Mouse (Mus musculus) thymus, adult 2 months (tissue): ENCODE measurements around the gene Ttf2. TPM values are rescaled to one million over a fixed set of nuclear protein-coding genes. Genes with fewer than 3 reads are reported as not detected.

ENCODE experiments used
- DNase-seq: peaks from one replicate; pipeline ENCODE4 v3.0.0; 2021
- H3K27ac ChIP-seq: fragments of 200-500 bp; 2 replicates; pipeline ENCODE4 v1.5.1; 2012; ENCODE audit warnings: low read length, control low read depth; ENCODE audit not compliant: control insufficient read depth, insufficient read depth
- H3K27me3 ChIP-seq: fragments of 200-500 bp; 2 replicates; pipeline ENCODE4 v1.6.1; 2012; ENCODE audit warnings: mild to moderate bottlenecking, low read length, moderate library complexity, mixed read lengths; ENCODE audit not compliant: control insufficient read depth, insufficient read depth
- H3K36me3 ChIP-seq: fragments of 200-500 bp; 2 replicates; pipeline ENCODE4 v1.6.1; 2012; ENCODE audit warnings: mild to moderate bottlenecking, low read length, moderate library complexity; ENCODE audit not compliant: control insufficient read depth, insufficient read depth
- H3K4me1 ChIP-seq: fragments of 200-500 bp; replicated peaks from 2 replicates; pipeline ENCODE4 v1.6.1; 2012; ENCODE audit warnings: low read length; ENCODE audit not compliant: control insufficient read depth, insufficient read depth
- H3K4me3 ChIP-seq: fragments of 200-500 bp; 2 replicates; pipeline ENCODE4 v1.5.1; 2012; ENCODE audit warnings: mild to moderate bottlenecking, low read length, control low read depth, moderate library complexity; ENCODE audit not compliant: control insufficient read depth, insufficient read depth
- CTCF ChIP-seq: fragments of 200-500 bp; IDR thresholded peaks from 2 replicates; pipeline ENCODE4 v1.5.1; 2012; ENCODE audit warnings: mild to moderate bottlenecking, control low read depth, low read length, moderate library complexity, borderline replicate concordance; ENCODE audit not compliant: control insufficient read depth, poor library complexity, insufficient read depth; ENCODE audit errors: extremely low read depth
- POLR2A ChIP-seq: fragments of 200-500 bp; IDR thresholded peaks from 2 replicates; pipeline ENCODE4 v1.6.1; 2012; ENCODE audit warnings: mild to moderate bottlenecking, low read length, control low read depth, moderate library complexity; ENCODE audit not compliant: control insufficient read depth, poor library complexity, insufficient read depth; ENCODE audit errors: extremely low read depth
- WGBS: fragments of 180-500 bp; shearing (Covaris S2); methylation state at CpG from one replicate; pipeline ENCODE4 v1.1.7; 2018; 5-methylcytosine and 5-hydroxymethylcytosine counted together
- polyA plus RNA-seq: library from polyadenylated mRNA; depleted of rRNA; stranded (reverse); fragments of >200 nt; gene quantifications from 2 replicates; pipeline ENCODE4 v1.2.3, GENCODE M21; 2012

The Ttf2 gene
- polyA plus RNA-seq, 1 experiment = 9.4 TPM

GRCm38 (mm10) chr3:100931332-100932076, 38.0 kb downstream of the Ttf2 start:
- no peak for DNase-seq
- H3K27ac ChIP-seq = no peak overlapping the region
- H3K27me3 ChIP-seq = no peaks in the 10 kb centered on the region
- no peaks in the 10 kb centered on the region for H3K4me1 ChIP-seq
- WGBS = 96% methylated on average over 23 of the region's 23 CpGs
- H3K36me3 ChIP-seq = peaks cover 5% of the 10 kb centered on the region; the same call in 1 of the 2 replicates
- no peak overlapping the region for H3K4me3 ChIP-seq
- TF ChIP-seq POLR2A = no peak

- Histone ChIP-seq H3K4me1 (peaks cover 12% of the 10 kb centered on the region), H3K36me3 (no peaks in the 10 kb centered on the region), H3K27me3 (no peaks in the 10 kb centered on the region), H3K27ac (no peak overlapping the region), H3K4me3 (no peak overlapping the region)
- DNase-seq = no peak
- TF ChIP-seq POLR2A (no peak), CTCF (no peak)
- 95% methylated on average over 16 of the region's 16 CpGs for WGBS
These were observed 44.3 kb downstream of the Ttf2 start for GRCm38 (mm10) chr3:100925176-100925575.

- H3K27ac ChIP-seq = no peak overlapping the region
- no peak for DNase-seq
- WGBS = 71% methylated on average over 6 of the region's 6 CpGs
These were observed 45.3 kb downstream of the Ttf2 start for GRCm38 (mm10) chr3:100924065-100924732.

GRCm38 (mm10) chr3:100922506-100923375, 46.7 kb downstream of the Ttf2 start:
- no peaks in the 10 kb centered on the region for H3K36me3 ChIP-seq
- DNase-seq = no peak
- H3K4me1 ChIP-seq = peaks cover 12% of the 10 kb centered on the region
- whole genome bisulfite sequencing = 33% methylated on average over 28 of the region's 28 CpGs
- TF ChIP-seq CTCF (no peak), POLR2A (no peak; the same call in 1 of the 2 replicates)
- H3K27me3 ChIP-seq = no peaks in the 10 kb centered on the region
- H3K27ac ChIP-seq = no peak overlapping the region
- peak overlapping the region; percentile 47 for H3K4me3 ChIP-seq

More at GRCm38 (mm10) chr3:100924065-100924732, 45.3 kb downstream of the Ttf2 start:
- H3K27me3 ChIP-seq = no peaks in the 10 kb centered on the region
- H3K4me3 ChIP-seq = no peak overlapping the region
- peaks cover 12% of the 10 kb centered on the region for H3K4me1 ChIP-seq
- H3K36me3 ChIP-seq = no peaks in the 10 kb centered on the region
- TF ChIP-seq POLR2A = no peak
- no peak for TF ChIP-seq CTCF

DNA sequence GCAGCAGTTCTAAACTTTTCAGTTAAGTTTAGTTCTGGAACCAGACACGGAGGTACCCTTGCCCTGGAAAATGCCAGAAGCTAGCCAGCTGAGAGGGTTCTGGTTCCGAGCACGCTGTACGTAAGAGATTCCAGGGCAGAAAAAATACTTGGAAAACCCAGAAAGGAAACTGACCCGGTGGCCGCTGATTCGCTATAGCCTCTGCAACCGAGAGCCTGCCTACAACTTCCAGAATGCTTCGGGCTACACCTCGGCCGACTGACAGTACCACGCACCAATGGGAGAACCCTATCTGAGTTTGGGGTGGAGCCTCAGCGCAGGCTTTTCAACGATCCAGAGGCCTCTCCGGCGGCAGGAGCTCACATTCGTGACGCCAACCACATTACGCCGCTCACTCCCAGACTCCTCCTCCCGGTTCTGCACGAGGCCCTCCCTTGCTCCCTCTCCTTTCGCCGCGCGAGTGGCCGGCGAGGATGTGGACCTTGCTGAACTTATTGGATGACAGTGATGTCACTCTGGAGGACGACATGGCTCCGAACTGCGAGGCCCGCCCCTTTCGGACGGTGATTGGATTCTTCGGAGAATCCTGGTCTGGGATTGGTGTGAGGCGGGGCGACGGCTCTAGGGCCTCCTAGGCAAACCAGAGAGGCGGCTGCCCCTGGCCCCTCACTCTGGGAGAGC, 47.5 kb downstream of the Ttf2 start, which contains the start of gene Trim45:
TSS of gene Trim45 (plus strand) at position 378 of the 681 bp plus-strand sequence.
- peak within 1 kb of the TSS; percentile 47 for H3K4me3 ChIP-seq
- DNase-seq = peak; percentile 96
- peaks cover 12% of the 10 kb centered on the region for H3K4me1 ChIP-seq
- no peaks in the 10 kb centered on the region for H3K36me3 ChIP-seq
- no peaks in the 10 kb centered on the region for H3K27me3 ChIP-seq
- TF ChIP-seq CTCF (peak; percentile 39; the same call in 1 of the 2 replicates), POLR2A (peak; percentile 66)
- WGBS = under 1% methylated on average over 39 of the region's 39 CpGs
- H3K27ac ChIP-seq = no peak within 1 kb of the TSS; the same call in 1 of the 2 replicates
